Mouse (Mus musculus) monocyte, adult 2 months (primary cell): ENCODE data around the gene Arap2.

Source experiments
- DNase-seq, 2 experiments: peaks; one replicate each; pipeline ENCODE4 v3.0.0; 2022; ENCODE audit warnings: low spot score in 2 of 2, low read depth in 1 of 2

Arap2 gene

DNA sequence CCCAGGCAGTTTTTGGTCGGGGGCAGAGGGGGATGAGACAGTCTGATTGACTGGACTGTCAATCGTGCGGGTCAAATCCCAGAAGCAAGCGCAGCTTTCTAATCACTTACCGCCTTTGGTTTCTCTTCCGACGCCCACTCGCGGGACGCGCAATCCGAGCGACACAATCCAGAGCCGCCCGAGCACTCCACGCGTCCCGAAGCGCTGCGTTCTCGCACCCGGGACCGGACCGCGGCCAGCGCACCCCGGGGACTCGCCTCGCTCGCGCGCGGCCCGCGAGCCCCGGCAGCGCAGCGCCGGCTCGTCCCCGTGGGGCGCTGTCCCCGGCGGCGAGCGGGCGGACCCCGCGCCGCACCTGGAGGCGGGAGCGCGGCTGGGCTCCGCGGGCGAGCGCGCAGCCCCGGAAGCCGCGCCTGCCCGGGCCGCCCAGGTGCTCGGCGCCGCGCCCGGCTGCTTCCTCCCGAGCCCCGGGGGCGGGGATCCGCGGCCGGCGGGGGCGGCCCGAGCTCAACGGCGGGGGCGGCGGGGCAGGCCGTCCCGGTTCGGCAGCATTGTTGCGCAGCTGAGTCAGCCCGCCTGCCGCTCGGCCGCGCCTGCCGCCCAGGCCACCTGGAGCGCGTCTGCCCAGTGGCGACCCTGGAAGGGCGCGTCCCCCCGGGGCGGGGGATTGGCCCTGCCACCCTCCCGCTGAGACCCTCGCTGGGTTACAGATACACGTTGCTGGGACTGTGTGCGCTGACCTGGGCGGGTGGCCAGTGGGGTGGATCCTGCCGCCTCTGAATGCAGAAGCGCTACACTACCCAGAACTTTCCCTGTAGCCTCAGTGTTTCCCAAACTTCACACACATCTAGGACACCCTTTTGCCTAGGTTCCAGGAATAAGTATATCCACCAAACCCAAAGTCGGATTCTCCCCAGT is at the start of gene Arap2:
TSS of gene Arap2 (minus strand) at position 376 of the 918 bp plus-strand sequence.
- DNase-seq: peak in 1 of 2 experiments; percentile 22

DNA sequence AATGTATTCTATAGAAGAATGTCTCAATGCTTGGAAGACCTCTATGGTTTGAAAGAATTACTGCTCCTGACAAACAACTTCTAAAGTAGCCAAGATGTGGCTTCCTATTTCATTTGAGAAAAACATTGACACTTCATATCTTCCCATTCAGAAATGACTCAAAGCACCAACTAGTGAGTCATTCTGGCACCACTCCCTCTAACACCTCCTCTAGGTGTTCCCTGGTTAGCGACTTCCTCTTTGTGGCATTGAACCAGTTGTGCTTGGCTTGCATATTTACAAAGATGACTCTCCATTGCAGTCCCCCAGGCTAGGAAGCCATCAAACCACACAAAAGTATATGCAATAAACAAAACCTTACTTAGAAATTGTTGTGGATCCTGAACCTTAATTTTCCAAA is 49.8 kb upstream of the Arap2 start:
- no peak for DNase-seq

DNA sequence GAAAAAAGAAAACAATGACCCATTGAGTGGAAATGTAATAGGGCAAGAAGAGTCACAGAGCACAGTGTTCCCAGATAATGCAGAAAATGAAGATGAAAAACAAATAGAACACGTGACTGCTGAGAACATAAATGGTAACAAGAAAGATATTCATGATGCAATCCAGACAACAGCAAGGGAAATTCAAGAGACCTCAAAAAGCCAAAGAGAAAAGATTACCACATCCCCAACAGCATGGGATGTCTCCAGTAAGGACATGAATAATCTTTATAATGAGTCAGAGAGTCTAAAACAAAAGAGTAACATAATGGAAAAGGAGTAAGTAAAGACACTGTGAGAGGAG is 48.1 kb upstream of the Arap2 start:
- no peak for DNase-seq

DNA sequence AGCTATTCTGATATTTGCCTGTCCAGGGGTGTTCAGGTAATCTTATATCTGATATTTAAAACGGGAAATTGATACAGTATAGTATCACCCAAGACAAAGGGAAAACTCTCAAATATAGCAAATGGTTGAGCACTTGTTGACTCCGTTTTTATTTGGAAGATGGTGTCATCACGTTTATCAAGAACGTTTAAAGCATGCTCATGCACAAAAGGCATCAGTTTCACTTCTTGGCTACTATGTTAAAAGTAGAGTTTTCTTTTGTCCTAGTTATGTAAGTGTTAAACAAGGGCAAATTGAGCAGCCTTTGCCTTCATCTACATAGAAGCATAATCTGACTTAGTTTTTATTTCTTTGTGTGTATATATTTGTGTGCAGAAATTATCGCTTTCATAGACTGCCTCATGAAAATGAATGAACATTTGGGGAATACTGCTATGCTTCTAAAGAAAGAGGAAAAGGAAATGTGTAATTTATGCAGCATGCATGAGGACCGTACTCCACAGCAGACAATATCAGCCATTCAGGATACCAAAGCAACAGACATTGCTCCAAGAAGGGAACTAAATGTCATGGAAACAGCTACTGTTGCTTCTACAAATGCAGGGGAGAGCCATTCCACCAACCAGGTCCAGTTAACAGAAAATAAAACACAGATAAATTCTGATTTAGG is 47.6 kb upstream of the Arap2 start, which contains the start of gene Dthd1:
TSS of gene Dthd1 (plus strand) at position 422 of the 670 bp plus-strand sequence.
- DNase-seq: no peak

DNA sequence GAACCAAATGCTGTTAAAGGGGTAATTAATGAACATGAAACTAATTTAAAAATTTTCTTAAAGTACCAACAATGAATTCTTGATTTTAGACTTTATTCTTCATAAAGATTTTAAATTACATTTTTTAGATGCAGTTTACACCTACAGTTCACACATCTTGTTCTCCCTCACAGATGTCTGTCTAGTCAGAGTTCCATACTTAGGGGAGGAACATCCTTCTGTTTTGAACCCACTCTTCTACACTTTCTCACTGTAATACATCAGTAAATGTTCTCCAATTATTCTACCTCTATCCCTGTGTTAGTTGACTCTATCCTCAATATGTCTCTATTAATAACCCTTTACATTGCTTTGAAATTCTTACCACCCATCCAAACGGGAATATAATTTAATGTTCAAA is 26.8 kb upstream of the Arap2 start:
- DNase-seq: no peak

DNA sequence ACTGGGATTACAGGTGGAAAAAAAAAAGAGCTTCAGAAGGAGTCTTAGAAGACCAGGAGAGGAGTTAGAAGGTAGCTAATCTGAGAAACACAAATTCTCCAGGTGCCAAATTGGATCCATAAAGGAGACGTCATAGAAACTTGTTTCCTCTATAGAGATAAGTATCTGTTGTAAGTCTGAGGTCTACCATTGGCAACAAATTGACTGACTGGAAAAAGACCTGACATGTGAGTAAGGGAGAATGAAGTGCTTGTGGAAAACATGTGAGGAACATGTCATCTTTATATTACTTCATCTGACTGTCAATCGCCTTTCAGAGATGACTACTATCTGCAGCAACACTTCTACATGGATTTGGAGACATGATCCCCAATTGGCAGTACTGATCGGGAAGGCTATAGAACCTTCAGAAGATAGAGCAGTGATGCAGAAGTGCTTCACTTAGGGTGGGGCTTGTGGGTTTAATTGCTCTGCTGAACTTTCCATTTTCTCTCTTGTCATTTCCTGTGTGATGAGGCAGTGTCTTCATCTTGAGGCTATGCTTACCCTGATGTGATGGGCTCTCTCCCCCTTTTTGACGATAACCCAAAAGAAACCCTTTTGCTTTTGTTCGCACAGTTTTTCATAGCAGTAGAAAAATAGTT is 25.1 kb upstream of the Arap2 start:
- no peak for DNase-seq

DNA sequence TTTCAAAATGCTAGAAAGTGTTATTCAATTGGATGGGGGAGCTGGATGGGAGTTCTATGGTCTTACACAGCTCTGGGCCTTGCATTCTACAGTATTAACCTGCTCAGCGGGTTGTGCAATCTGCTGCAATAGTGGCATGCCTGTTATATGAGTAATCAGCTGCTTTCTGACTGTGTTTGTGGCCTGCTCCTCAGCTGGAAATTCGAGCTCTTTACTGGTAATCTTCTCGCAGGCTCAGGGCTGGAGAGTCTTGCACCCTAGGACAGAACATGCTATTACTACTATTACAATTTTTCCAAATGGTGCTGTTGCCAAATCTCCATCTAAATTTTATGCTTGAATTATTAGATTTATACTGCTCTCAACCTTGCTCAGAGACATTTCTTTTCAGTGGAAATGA is 20.9 kb upstream of the Arap2 start:
- DNase-seq: no peak

DNA sequence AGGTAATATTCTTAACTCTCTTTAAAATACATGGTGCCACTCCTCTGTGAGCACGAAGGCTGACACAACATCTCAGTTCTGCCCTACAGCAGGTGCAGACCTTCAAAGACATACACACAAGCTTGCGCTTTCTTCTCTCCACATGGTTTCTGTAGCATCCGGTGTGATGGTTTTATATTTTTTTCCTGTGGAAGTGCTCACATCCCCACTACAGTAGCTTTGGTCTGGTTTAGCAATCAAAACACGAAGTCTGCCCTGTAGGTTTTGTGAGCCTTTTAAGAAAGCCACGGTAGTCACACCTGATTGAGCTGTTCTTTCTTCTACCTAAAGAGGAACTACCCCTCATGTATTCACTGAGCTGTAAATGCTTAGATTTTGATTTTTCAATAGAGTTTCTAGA is 12.7 kb upstream of the Arap2 start:
- DNase-seq: no peak

DNA sequence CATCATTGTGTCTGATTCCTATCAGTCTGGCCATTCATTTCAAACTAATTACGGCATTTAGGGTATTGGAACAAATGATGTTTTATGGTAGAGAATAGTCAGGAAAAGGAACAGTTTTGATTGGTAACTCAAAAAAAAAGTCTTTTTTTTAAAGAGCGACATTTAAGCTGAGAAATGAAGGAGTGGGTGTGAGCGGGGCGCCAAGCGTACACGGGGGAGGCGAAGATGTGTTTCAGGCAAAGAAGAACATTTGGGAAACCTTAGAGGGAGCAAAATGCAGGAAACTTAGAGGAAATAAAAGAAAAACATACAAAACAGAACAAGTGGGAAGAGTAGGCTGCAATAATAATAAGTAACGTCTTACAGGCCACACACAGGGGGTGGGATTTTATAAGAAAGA is 11.8 kb upstream of the Arap2 start:
- DNase-seq: no peak

DNA sequence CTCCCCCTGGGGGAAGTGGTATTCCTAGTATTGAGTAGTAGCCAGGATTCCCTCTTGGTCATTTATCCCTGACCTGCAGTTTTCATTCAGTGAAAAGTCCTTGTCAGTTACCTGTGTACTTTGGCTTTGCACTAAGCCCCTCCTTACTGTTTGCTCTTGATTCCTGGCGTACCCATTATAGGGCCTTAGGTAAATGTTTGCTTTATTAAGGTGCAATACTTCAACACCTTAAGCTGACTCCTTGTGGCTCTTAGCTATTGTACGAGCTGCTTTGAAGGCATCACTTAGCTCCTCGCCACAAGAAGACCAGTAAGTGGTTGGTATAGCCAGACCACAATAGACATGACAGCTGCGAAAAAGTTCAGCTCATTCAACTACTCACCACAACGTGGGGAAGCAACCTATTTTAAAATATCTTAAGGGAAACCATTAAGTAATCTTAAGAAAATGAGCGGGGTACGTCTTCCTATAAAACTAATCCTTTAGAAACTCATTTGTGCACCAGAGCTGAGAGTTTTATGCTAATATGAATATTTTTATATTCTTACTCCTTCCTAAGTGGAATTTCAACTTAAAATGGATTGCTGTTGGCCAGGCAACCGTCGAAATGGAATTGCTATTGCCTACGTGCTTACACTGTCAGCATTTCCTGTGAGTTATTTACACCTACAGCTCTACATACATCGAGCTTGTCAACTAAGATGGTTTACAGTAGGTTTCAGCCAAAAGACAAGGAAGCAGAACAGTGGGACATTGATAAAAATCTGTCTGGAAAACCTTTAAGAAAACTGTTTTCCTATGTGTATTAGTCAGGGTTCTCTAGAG is 6.0 kb upstream of the Arap2 start:
- no peak for DNase-seq

DNA sequence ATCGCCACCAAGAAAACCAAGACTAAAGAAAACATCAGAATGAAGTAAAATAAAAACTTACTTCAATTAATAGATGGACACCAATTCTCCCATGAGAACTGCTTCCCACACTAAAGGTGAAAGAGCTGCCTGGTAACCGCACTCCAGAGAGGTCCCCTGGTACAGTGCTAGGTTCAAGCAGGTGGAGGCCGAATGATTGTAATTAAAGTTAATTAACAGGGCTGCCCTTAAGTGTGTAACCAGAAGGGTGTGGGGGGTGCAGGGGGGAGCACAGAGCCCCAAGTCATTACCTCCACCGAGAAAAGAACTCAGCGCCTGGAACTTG is 538 bp downstream of the Arap2 start:
- no peak for DNase-seq

DNA sequence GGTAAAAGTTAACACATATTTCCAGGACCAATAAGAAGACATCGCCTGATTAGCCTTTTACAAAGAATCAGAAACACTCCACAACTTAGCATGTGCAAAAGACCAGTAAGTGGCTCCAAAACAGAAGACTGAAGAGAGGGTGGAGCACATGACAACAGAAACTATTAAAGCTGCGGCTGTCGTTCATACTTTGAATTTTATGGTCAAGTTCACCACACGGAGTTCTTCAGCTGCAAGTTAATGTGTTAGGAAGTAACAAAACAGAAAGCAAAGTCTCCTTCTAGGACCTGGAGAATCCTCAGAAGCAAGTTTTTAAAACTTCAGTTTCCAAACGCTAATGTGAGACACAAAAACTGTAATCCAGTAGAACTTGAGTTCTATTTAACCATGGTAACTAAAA is 1.8 kb downstream of the Arap2 start:
- DNase-seq: no peak

DNA sequence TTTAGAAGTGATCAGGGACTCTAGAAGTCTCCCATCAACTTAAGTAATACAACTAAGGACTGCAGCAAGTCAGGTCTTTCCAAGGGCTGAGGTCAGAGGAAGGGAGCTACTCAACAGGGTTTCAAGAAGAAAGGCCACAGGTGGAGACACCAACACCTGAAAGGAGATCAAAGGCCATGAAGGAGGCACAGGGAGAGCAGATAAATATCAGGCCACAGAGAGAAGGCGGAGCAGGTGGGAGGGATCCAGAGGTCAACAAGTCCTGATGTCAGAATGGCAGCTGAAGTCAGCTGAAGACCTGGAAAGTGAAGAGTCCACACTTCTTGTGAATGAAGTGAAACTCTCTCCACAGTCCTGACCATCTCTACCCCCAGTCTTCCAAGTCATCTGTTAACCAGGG is 2.9 kb downstream of the Arap2 start:
- no peak for DNase-seq

DNA sequence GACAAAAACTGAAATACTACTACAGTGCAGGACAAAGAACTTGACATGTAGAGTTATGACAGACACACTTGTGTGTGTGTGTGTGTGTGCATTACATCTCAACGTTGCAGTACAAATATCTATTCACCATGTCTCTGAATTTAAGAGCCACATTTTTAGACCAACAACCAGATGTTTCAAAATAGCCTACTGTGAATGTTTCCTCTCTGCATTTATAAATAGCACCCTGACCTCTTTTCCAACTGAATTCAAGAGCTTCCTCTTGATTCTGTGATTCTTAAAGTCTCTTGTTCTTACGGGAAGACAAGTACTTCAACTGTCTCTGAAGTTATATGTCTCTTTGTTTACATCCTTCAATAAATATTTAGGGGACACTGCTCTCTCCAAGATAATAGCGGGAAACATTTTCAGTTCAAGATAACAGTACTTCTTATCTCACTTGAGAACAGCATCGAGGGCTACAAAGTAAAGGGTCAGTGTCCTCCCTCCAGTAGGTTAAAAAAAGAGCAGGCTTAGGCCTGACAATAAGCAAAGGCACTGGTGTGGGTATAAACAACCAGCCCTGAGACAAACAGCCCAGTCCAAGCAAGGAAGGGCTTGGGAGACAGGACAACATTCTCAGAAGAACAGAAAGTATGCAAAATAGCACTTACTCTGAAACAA is 3.5 kb downstream of the Arap2 start:
- DNase-seq: no peak

DNA sequence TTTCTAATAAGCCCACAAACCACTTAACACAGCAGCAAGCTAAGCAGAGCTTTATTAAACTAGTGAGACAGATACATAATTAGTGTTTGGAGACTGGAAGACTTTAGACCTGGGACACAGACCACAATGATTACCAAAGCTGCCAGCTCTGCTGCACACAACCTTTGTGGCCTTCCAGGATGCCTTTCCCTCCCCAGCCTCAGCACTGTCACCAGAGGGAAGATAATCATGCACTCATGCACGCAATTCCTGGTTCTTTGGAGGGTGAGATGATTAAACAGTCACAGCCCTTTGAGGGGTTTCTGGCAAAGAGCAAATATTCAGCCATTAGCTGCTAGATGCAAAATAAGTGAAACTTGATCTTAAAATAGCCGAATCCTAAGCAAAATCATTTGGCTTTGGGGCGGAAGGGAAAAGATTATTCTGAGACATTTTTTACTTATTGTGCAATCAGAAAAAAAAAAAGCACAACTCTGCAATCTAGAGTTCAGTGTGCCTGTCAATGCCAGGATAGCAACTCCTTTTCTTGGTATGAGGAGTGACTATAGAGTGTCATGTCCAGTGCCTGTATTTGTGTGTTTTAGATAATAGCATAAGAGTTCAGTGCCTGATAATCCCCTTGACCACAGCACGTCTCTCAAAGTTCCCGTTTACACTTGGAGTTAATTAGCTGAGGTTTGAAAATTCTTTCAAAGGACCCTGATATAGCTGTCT is 5.0 kb downstream of the Arap2 start:
- no peak for DNase-seq

DNA sequence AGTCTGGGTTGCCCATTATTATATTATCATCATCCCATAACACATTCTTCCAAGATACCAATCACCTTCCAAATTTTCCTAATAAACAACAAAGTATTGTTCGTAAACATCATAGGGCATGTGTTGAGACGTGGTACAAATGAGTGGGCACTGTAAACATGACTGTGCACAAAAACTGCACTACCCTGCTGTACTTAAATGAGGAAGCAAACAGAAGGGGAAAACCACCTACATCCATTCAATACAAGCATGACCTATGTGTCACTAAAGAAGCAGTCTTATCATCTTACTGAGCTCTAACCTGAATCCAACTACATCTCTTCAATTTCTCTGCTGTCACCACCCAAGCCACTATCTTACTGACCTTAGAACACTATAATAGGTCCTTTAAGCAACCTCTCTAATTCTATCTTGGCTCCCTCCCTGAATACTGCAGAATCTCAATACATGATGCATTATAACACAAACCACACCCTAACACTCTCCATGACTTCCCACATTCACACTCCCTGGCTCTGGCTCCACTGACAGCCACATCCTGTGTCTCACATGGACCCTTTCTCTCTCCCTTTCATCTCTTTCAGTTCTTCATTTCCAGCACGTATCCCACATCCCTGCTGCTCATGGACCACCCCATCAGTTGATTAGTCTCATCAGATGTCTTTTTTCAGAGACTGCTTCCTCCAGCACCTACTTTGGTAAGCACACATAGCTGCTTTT is 10.0 kb downstream of the Arap2 start:
- no peak for DNase-seq

DNA sequence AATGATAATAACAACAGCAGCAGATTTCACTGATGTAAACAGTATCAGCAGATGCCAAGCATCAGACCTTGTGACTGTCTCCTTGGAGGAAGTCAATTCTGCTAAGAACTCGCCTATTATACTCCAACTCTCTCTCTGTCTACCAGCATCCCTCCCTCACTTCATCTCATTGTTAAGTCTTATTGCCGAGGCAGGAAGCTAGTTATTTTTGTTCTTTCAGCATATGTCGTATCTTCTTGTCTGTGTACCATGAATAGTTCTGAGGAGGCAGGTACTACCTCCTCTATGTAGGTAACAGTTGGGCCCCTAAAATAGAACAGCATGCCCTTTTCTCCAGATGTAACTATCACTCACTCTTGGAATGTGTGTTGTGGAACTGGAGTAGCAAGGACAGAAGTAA is 13.0 kb downstream of the Arap2 start:
- no peak for DNase-seq

DNA sequence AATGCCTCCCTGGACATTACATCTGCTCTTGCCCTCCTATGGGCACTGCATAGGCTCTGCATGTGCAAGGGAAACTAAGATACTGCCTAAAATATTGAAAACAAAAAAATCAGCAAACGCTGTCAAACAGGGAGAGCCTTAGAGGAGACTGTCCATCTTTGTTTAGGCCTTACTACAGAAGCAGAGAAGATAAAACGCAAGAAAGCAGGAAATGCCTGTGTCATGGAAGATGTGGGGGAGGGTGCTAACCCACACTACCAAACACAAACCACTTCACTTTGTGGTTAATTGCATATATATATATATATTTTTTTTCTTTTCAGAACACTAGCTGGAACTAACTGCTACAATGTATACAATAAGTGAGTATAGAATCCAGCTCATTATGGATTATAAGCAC is 14.3 kb downstream of the Arap2 start:
- no peak for DNase-seq

DNA sequence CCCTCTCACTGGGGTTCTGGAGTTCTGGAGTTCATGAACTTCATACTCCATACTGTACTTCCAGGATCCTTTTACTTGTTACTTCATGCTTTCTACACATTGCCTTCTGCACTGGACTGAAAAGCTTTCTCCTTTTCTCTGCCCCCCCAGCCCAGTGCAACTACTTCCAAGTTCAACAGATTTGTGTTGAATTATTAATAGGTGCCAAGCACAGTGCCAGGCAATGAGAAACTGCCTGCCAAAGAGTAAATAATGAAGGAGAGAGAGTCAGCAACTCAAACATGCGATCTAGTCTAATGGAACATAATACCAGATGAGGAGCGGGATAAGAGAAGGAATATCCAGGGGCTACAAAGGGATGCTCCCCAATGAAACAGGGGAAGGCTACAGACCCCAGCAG is 17.8 kb downstream of the Arap2 start:
- no peak for DNase-seq
